Mouse (Mus musculus) heart, adult 2 months (tissue): ENCODE measurements around the gene Ppp2r5a.

Experiments used
- EP300 ChIP-seq: fragments of 200-500 bp; IDR thresholded peaks from 2 replicates; pipeline ENCODE4 v1.6.1; 2011; ENCODE audit warnings: low read depth, low read length, control low read depth; ENCODE audit not compliant: insufficient read depth
- POLR2A ChIP-seq: fragments of 200-500 bp; IDR thresholded peaks from 2 replicates; pipeline ENCODE4 v1.6.1; 2011; ENCODE audit warnings: mild to moderate bottlenecking, low read depth, low read length, control low read depth; ENCODE audit not compliant: insufficient read depth

DNA sequence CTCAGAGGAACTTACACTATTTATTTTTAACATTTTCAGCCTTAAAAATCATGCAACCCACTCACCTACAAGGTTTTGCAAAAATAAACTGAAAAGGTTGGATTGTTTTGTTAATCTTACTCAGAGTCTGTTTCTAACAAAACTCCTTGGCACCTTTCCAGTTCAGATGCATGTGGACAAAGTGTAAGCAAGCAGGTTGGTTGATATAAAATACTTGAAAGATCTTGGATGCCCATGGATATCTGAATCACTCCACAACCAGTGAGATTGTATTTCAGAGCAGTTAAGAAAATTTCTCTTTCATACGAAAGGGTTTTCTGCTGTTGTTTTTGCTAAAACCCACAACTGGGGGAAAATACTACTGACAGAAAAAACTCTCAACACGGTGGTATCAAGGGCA lies 8.9 kb downstream of the Ppp2r5a start:
- TF ChIP-seq EP300 (no peak), POLR2A (no peak)
